Mouse (Mus musculus) kidney, embryonic 16.5 days (tissue): Measurements from ENCODE around the gene Pip5kl1. TPM values are rescaled to one million over a fixed set of nuclear protein-coding genes. Genes with fewer than 3 reads are reported as not detected.

Source experiments
- ATAC-seq: fragments of 200-750 bp; cut with Nextera tagmentation; 2 replicates; pipeline ENCODE4 v1.8.0; 2017; ENCODE audit warnings: moderate TSS enrichment; ENCODE audit not compliant: low FRiP score, low TSS enrichment
- H3K27ac ChIP-seq: fragments of 300-500 bp; sonication (generic); 2 replicates; pipeline ENCODE4 v1.5.1; 2014; ENCODE audit warnings: low read length
- H3K27me3 ChIP-seq: fragments of 300-500 bp; sonication (generic); 2 replicates; pipeline ENCODE4 v1.6.1; 2014; ENCODE audit warnings: low read length, control low read depth, mixed read lengths; ENCODE audit not compliant: insufficient read depth
- H3K36me3 ChIP-seq: fragments of 300-500 bp; sonication (generic); 2 replicates; pipeline ENCODE4 v1.6.1; 2014; ENCODE audit warnings: low read length, control low read depth, mixed read lengths; ENCODE audit not compliant: insufficient read depth
- H3K4me1 ChIP-seq: fragments of 300-500 bp; sonication (generic); 2 replicates; pipeline ENCODE4 v1.6.1; 2014; ENCODE audit warnings: low read length, control low read depth, mixed read lengths; ENCODE audit not compliant: insufficient read depth
- H3K4me2 ChIP-seq: fragments of 300-500 bp; sonication (generic); replicated peaks from 2 replicates; pipeline ENCODE4 v1.6.1; 2014; ENCODE audit warnings: low read depth, low read length
- H3K4me3 ChIP-seq: fragments of 300-500 bp; sonication (generic); 2 replicates; pipeline ENCODE4 v1.5.1; 2014; ENCODE audit warnings: mild to moderate bottlenecking, low read length
- H3K9ac ChIP-seq: fragments of 300-500 bp; sonication (generic); replicated peaks from 2 replicates; pipeline ENCODE4 v1.6.1; 2014; ENCODE audit warnings: low read length
- H3K9me3 ChIP-seq: fragments of 300-500 bp; sonication (generic); 2 replicates; pipeline ENCODE4 v1.6.1; 2016; ENCODE audit warnings: low read length, control low read depth
- WGBS: fragments of 180-500 bp; shearing (Covaris S2); extraction: QIAGEN DNeasy Blood & Tissue Kit; methylation state at CpG from one replicate; pipeline ENCODE4 v1.1.7; 2014; 5-methylcytosine and 5-hydroxymethylcytosine counted together
- polyA plus RNA-seq: library from polyadenylated mRNA; unstranded; fragments of >200 nt; fragmentation: Nextera tagmentation; extraction: Ambion mirVana; gene quantifications from 2 replicates; pipeline ENCODE4 v1.2.1, GENCODE M21; 2015

Gene Pip5kl1
- polyA plus RNA-seq, 1 experiment from 2014 or later = 2.5 TPM

DNA sequence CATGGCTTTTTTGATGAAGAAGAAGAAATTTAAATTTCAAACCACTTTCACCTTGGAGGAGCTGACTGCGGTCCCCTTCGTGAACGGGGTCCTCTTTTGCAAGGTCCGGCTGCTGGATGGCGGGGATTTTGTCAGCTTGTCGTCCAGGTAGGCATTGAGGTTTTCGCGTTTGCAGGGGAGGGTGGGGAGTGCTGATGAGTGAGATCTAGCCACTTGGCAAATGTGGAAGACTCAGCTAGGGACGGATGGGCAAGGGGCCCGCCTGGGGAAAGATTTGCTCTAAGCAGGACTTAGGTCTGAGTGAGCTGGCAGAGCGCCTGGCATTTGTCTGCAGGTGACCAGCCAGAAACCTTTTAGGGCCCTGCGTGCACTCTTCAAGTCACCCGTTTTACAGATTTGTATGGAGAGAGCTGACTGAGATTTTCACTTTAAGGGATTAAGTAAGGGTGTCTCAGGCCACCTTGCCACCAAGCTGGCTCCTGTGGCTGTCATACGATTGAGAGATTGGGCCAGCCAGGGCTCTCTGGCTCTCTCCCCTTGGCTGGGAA is 38.4 kb upstream of the Pip5kl1 start:
- H3K4me3 ChIP-seq = peak overlapping the region; percentile 84
- under 1% methylated on average over 14 of the region's 14 CpGs for WGBS
- peak overlapping the region; percentile 89 for H3K9ac ChIP-seq
- H3K36me3 ChIP-seq = no peaks in the 10 kb centered on the region
- H3K9me3 ChIP-seq = no peaks in the 10 kb centered on the region
- peak overlapping the region; percentile 78 for H3K4me2 ChIP-seq
- H3K27me3 ChIP-seq = no peaks in the 10 kb centered on the region
- ATAC-seq = no peak
- H3K27ac ChIP-seq = peak overlapping the region; percentile 98
- H3K4me1 ChIP-seq = peaks cover 61% of the 10 kb centered on the region

DNA sequence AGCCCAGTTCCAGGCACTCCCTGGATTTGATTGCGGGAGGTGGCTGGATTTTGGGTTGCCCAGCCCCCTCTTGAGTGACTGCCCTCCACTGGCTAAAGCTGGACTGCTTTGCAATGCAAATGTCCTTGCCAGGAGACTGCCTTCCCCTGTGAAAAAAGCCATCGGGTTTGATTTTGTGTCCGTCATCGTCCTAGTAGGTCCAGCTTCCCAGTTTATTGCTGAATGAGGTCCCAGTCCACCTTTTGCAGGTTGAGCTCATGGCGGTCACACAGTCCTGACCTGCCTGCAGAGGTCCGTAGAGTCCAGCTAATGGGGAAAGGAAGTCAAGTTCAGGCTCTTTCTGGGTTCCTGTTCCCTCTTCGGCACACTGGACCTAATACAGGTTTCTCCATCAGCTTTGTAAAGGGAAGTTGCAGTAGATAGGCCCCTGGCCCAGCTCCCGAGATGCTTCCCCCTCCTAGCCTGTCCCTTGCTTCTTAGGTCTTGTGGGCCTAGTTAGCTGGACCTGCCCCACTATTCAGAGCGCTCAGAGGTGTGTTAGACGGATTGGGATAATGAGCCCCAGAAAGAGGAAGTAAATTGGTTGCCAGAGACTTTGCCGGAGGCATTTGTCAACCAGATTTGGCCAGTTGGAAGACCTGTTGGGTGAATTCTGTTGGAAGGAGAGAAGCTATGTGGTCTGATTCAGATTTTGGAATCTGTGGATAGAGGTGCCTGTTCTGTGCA is 37.8 kb upstream of the Pip5kl1 start:
- no peaks in the 10 kb centered on the region for H3K36me3 ChIP-seq
- H3K4me2 ChIP-seq = peak overlapping the region; percentile 78
- H3K9ac ChIP-seq = peak overlapping the region; percentile 89
- 8% methylated on average over 11 of the region's 11 CpGs for WGBS
- no peak for ATAC-seq
- peak overlapping the region; percentile 84 for H3K4me3 ChIP-seq
- no peaks in the 10 kb centered on the region for H3K9me3 ChIP-seq
- no peaks in the 10 kb centered on the region for H3K27me3 ChIP-seq
- H3K27ac ChIP-seq = peak overlapping the region; percentile 98
- peaks cover 66% of the 10 kb centered on the region for H3K4me1 ChIP-seq

GRCm38 (mm10) chr2:32537360-32537905 is 37.2 kb upstream of the Pip5kl1 start:
- WGBS = 8% methylated on average over 9 of the region's 9 CpGs
- H3K9me3 ChIP-seq = no peaks in the 10 kb centered on the region
- peak overlapping the region; percentile 89 for H3K9ac ChIP-seq
- H3K4me3 ChIP-seq = peak overlapping the region; percentile 84
- H3K27me3 ChIP-seq = no peaks in the 10 kb centered on the region
- H3K36me3 ChIP-seq = no peaks in the 10 kb centered on the region
- ATAC-seq = no peak
- H3K27ac ChIP-seq = peak overlapping the region; percentile 98
- peak overlapping the region; percentile 78 for H3K4me2 ChIP-seq
- H3K4me1 ChIP-seq = peaks cover 66% of the 10 kb centered on the region

GRCm38 (mm10) chr2:32537941-32538340 is 36.7 kb upstream of the Pip5kl1 start:
- Histone ChIP-seq H3K4me1 (peaks cover 66% of the 10 kb centered on the region), H3K9ac (peak overlapping the region; percentile 89; the same call in 1 of the 2 replicates), H3K9me3 (no peaks in the 10 kb centered on the region), H3K4me2 (peak overlapping the region; percentile 78), H3K27me3 (no peaks in the 10 kb centered on the region), H3K36me3 (no peaks in the 10 kb centered on the region), H3K4me3 (peak overlapping the region; percentile 84), H3K27ac (no peak overlapping the region)
- WGBS = 71% methylated on average over 5 of the region's 5 CpGs
- no peak for ATAC-seq

DNA sequence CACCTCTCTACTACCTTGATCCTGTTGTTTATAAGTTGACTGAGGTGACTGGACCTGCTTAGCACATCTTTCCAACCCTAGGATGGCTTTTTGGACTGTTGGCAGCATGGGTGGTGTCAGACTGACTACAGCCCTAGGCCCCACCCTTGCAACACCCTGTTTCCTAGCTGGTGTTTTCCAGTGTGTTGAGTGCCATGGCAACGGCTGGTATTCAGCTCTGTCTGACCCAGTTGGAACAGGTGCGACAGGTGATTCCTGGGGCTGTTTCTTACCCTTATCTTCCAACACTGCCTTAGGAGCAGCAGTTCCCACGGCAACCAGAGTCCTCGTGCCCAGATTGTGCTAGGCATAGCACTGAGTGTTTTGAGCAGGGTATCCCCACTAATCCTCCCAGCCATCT is 36.1 kb upstream of the Pip5kl1 start:
- Histone ChIP-seq H3K9ac (no peak overlapping the region), H3K4me3 (peak overlapping the region; percentile 0; the same call in 1 of the 2 replicates), H3K4me1 (peaks cover 61% of the 10 kb centered on the region), H3K27ac (no peak overlapping the region), H3K27me3 (no peaks in the 10 kb centered on the region), H3K36me3 (no peaks in the 10 kb centered on the region), H3K9me3 (no peaks in the 10 kb centered on the region), H3K4me2 (peak overlapping the region; percentile 78)
- no peak for ATAC-seq
- WGBS = 64% methylated on average over 4 of the region's 4 CpGs

GRCm38 (mm10) chr2:32539452-32539981 is 35.1 kb upstream of the Pip5kl1 start:
- Histone ChIP-seq H3K4me2 (0 out of 2 replicates have a peak overlapping the region, but pooled peaks have one; percentile 7), H3K9ac (no peak overlapping the region), H3K36me3 (no peaks in the 10 kb centered on the region), H3K4me3 (no peak overlapping the region), H3K4me1 (peaks cover 51% of the 10 kb centered on the region), H3K9me3 (no peaks in the 10 kb centered on the region), H3K27ac (peak overlapping the region; percentile 5), H3K27me3 (no peaks in the 10 kb centered on the region)
- 65% methylated on average over 14 of the region's 14 CpGs for WGBS
- ATAC-seq = no peak

DNA sequence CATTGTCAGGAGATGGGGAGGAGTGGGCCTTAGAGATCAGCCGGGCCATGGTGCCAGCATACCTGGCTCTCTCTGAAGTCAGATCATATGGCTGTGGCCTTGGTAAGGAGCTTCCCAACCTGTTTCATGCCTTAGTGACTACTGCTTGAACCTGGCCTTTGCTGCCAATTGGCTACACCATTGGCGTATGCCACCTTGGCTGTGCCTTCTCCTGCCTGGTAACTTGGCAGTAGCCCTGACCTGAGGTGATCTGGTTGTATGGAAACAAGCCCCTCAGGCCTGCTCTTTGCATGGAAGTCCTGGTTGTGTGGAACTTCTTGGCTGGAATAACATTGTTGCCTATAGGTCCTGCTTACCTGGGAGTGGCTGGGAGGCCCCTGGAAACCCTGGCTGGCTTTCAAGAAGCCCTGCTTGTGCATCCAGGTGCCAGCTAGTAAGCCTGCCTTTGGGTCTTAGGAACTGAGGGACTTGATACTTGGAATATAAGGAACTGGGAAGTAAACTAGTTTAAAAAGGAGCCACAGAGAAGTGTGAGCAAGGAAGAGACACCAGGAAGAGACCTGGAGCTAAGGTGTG is 33.2 kb upstream of the Pip5kl1 start:
- H3K4me3 ChIP-seq = no peak overlapping the region
- H3K36me3 ChIP-seq = no peaks in the 10 kb centered on the region
- 77% methylated on average over 2 of the region's 2 CpGs for WGBS
- no peak overlapping the region for H3K27ac ChIP-seq
- no peak overlapping the region for H3K9ac ChIP-seq
- no peaks in the 10 kb centered on the region for H3K27me3 ChIP-seq
- ATAC-seq = no peak
- H3K4me1 ChIP-seq = peaks cover 46% of the 10 kb centered on the region
- no peak overlapping the region for H3K4me2 ChIP-seq
- H3K9me3 ChIP-seq = no peaks in the 10 kb centered on the region

DNA sequence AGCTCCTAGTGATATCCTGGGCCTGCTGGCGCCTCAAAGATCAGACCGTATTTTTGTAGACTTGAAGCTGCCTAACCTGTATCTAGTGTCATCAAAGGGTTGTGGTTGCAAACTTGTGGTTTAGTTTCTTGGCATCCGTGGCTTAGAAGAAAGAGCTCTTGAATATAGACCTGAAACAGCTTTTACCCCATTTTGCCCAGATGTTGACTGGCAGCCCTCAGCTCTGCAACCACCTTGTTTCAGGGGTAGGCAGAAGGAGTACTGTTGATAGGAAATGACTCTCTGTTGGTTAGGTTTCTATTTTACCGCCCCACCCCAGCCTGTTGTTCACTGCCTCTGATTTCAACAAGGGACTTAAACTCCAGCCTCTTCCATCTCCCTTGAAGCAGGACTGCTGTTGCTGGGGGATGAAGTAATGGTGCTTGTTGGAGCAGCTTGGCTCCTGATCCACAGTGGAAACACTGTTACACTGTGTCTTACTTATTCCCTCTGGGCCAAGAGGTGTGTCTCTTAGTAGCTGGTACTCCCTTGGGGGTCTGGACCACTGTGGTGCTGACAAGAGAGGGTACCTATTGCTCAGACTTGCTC is 32.5 kb upstream of the Pip5kl1 start:
- Histone ChIP-seq H3K9me3 (no peaks in the 10 kb centered on the region), H3K36me3 (no peaks in the 10 kb centered on the region), H3K9ac (no peak overlapping the region), H3K4me2 (no peak overlapping the region), H3K27me3 (no peaks in the 10 kb centered on the region), H3K4me3 (no peak overlapping the region), H3K4me1 (peaks cover 40% of the 10 kb centered on the region), H3K27ac (no peak overlapping the region)
- no peak for ATAC-seq
- WGBS = 89% methylated on average over 4 of the region's 4 CpGs

DNA sequence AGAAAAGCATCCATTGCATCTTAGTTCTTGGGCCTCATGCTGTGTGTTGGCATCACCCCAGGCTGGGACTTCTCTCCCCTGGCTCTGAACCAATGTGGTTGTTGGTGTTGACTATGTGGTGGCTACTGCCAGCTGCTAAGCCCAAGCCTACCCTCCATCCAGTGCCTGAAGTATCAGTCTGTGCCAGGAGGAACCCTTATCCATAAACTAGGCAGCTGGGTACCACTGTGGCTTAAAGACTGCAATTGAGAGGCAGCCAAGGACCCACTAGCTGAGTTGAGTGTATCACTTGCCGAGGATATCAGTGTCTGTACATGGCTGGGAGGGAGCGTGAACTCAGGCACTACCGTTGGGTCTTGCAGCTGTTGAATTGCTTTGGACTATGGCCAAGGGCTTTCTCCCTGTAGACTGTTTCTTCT is 31.6 kb upstream of the Pip5kl1 start:
- Histone ChIP-seq H3K4me2 (no peak overlapping the region), H3K27me3 (no peaks in the 10 kb centered on the region), H3K9ac (no peak overlapping the region), H3K36me3 (no peaks in the 10 kb centered on the region), H3K27ac (no peak overlapping the region), H3K9me3 (no peaks in the 10 kb centered on the region), H3K4me3 (no peak overlapping the region), H3K4me1 (peaks cover 30% of the 10 kb centered on the region)
- ATAC-seq = no peak
- 83% methylated on average over 3 of the region's 3 CpGs for WGBS
